Mouse (Mus musculus) ES-Bruce4 (cell line): ENCODE results near the gene Alb. TPM values are rescaled to one million over a fixed set of nuclear protein-coding genes. Genes with fewer than 3 reads are reported as not detected.

Experiments
- H3K27ac ChIP-seq: 2 replicates; pipeline ENCODE4 v1.5.1; 2012; ENCODE audit warnings: low read length, inconsistent platforms; ENCODE audit not compliant: insufficient read depth
- H3K27me3 ChIP-seq: 2 replicates; pipeline ENCODE4 v1.6.1; 2012; ENCODE audit warnings: mild to moderate bottlenecking, low read length, inconsistent platforms; ENCODE audit not compliant: control insufficient read depth, poor library complexity, insufficient read depth, severe bottlenecking
- H3K36me3 ChIP-seq: 2 replicates; pipeline ENCODE4 v1.6.1; 2012; ENCODE audit warnings: inconsistent platforms, mild to moderate bottlenecking, low read length, moderate library complexity; ENCODE audit not compliant: control insufficient read depth, poor library complexity, insufficient read depth, severe bottlenecking
- H3K4me1 ChIP-seq: one replicate; pipeline ENCODE4 v1.8.1; 2011; ENCODE audit warnings: low read length; ENCODE audit not compliant: control insufficient read depth, insufficient read depth
- H3K4me3 ChIP-seq: 2 replicates; pipeline ENCODE4 v1.5.1; 2011; ENCODE audit warnings: low read depth, mild to moderate bottlenecking, low read length
- H3K9ac ChIP-seq: 2 replicates; pipeline ENCODE4 v1.6.1; 2012; ENCODE audit warnings: low read depth, mild to moderate bottlenecking, inconsistent platforms; ENCODE audit not compliant: poor library complexity, severe bottlenecking
- H3K9me3 ChIP-seq: replicated peaks from 2 replicates; pipeline ENCODE4 v1.6.1; 2012; ENCODE audit warnings: mild to moderate bottlenecking, low read length, inconsistent platforms; ENCODE audit not compliant: control insufficient read depth, poor library complexity, insufficient read depth, severe bottlenecking
- CTCF ChIP-seq: IDR thresholded peaks from one replicate; pipeline ENCODE4 v1.8.1; 2011; ENCODE audit warnings: low read depth, low read length
- EP300 ChIP-seq: IDR thresholded peaks from 2 replicates; pipeline ENCODE4 v1.6.1; 2011; ENCODE audit warnings: low read depth, low read length; ENCODE audit not compliant: insufficient read depth
- POLR2A ChIP-seq: IDR thresholded peaks from one replicate; pipeline ENCODE4 v1.8.1; 2011; ENCODE audit warnings: low read length; ENCODE audit not compliant: insufficient read depth
- polyA plus RNA-seq: library from polyadenylated mRNA; stranded (reverse); fragments of >200 nt; gene quantifications from 2 replicates; pipeline ENCODE4 v1.2.4, GENCODE M21; 2011; ENCODE audit warnings: low read depth; ENCODE audit not compliant: missing spikeins, insufficient read depth, insufficient read length

The Alb gene
- polyA plus RNA-seq, 1 experiment = not detected

GRCm38 (mm10) chr5:90509828-90510592, 49.3 kb downstream of the Alb start:
- H3K4me3 ChIP-seq = no peak overlapping the region
- TF ChIP-seq POLR2A (no peak), EP300 (no peak), CTCF (no peak)
- H3K36me3 ChIP-seq = no peaks in the 10 kb centered on the region
- no peaks in the 10 kb centered on the region for H3K27me3 ChIP-seq
- H3K9me3 ChIP-seq = no peaks in the 10 kb centered on the region
- no peak overlapping the region for H3K9ac ChIP-seq
- no peak overlapping the region for H3K27ac ChIP-seq
- H3K4me1 ChIP-seq = no peaks in the 10 kb centered on the region

GRCm38 (mm10) chr5:90512288-90512955, 51.7 kb downstream of the Alb start:
- H3K36me3 ChIP-seq = no peaks in the 10 kb centered on the region
- no peaks in the 10 kb centered on the region for H3K9me3 ChIP-seq

DNA sequence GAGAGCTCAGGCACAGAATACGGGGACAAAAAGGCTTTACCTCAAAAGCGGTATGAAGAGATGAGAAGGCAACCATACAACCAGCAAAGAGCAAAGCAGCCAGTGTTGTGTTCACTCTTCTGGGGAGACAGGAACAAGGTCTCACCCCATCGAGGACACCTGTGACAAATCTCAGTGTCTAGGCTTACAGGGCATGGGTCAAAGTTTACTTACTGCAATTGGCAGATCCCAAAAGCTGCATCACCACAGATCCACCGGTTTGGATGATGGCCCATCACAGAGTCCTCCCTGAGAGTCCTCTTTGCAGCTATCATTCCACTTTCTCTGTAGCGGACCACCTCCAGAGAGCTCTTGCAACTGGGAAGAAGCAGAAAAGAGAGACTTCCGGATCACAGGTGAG, 54.9 kb downstream of the Alb start:
- no peak overlapping the region for H3K27ac ChIP-seq
- no peaks in the 10 kb centered on the region for H3K4me1 ChIP-seq
- no peak for TF ChIP-seq EP300
- TF ChIP-seq POLR2A = no peak
- TF ChIP-seq CTCF = no peak
- H3K9ac ChIP-seq = no peak overlapping the region
- H3K27me3 ChIP-seq = no peaks in the 10 kb centered on the region
- H3K9me3 ChIP-seq = no peaks in the 10 kb centered on the region
- no peak overlapping the region for H3K4me3 ChIP-seq
- no peaks in the 10 kb centered on the region for H3K36me3 ChIP-seq

More at GRCm38 (mm10) chr5:90512288-90512955, 51.7 kb downstream of the Alb start:
- TF ChIP-seq EP300 (no peak), CTCF (no peak), POLR2A (no peak)
- no peaks in the 10 kb centered on the region for H3K4me1 ChIP-seq
- H3K9ac ChIP-seq = no peak overlapping the region
- H3K4me3 ChIP-seq = no peak overlapping the region
- H3K27ac ChIP-seq = no peak overlapping the region
- no peaks in the 10 kb centered on the region for H3K27me3 ChIP-seq

DNA sequence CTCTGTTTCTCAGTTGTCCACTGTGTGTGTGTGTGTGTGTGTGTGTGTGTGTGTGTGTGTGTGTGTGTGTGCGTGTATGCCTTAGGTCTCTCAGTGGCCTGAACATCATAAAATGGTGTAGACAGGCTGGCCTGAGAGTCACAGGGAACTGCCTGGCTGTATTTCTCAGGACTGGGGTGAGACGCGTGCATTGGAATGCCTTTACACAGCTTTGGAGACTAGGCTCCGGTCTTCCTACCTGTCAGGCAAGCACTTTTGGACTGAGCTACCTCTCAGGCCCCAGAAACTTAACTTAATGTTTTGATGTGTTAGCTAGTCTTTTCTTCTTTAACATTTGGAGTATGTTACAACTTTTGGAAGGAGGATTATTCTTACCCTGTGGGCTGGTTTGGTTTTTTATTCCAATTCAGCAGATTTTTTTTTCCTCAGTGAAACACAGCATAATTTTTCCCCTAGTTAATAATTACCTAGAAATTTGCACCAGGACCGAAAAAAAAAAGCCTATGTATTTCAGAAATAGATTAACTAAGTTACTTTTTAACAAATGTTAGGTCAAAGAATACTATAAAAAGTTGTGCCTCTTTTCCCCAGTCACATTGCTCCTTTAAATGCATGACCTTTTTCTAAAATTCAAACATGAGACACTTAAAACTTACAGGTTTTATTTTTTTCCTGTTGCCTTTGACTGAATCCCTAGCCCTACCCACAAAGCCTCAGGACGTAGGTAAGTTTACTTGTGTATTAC, 57.8 kb downstream of the Alb start, which contains the start of gene Afm:
Gene Afm, plus strand, starts transcription at position 577 of the 745 bp plus-strand sequence.
- Histone ChIP-seq H3K9ac (no peak within 1 kb of the TSS), H3K27me3 (no peaks in the 10 kb centered on the region), H3K27ac (no peak within 1 kb of the TSS), H3K9me3 (no peaks in the 10 kb centered on the region), H3K4me1 (no peaks in the 10 kb centered on the region), H3K4me3 (no peak within 1 kb of the TSS), H3K36me3 (no peaks in the 10 kb centered on the region)
- no peak for TF ChIP-seq EP300
- TF ChIP-seq POLR2A = no peak
- TF ChIP-seq CTCF = no peak

Other genes starting within 250 kb of the Alb start
- gene Cox18, start 236.9 kb upstream of the Alb start, polyA plus RNA-seq = 33.3 and 36.3 TPM in 2 replicates
- gene Ankrd17, start 94.3 kb upstream of the Alb start, polyA plus RNA-seq = 141 and 144 TPM in 2 replicates
- 3.0 and 3.8 TPM in 2 replicates for gene Gm9958, start 93.7 kb upstream of the Alb start, polyA plus RNA-seq
- gene Afp, start 29.8 kb downstream of the Alb start, polyA plus RNA-seq = not detected in 2 replicates
- gene Afm, start 58.0 kb downstream of the Alb start, polyA plus RNA-seq = 0.67 and 0.70 TPM in 2 replicates
- gene 5830473C10Rik, start 100.2 kb downstream of the Alb start, polyA plus RNA-seq = not detected in 2 replicates
- gene Rassf6, start 179.8 kb downstream of the Alb start, polyA plus RNA-seq = 4.9 and 6.0 TPM in 2 replicates